Mouse (Mus musculus): ENCODE measurements around the gene Hist1h4h. TPM values are rescaled to one million over a fixed set of nuclear protein-coding genes. Genes with fewer than 3 reads are reported as not detected.

The Hist1h4h gene
- 474 and 516 TPM in 2 replicates for total RNA-seq (2021)
- long read RNA-seq, transcript Hist1h4h-201 (1 exons, 470 nt): major isoform, 12 of 12 reads
- long read RNA-seq, partial matches to known transcripts: 0 of 12 reads
- long read RNA-seq, other reads (novel, unspliced or antisense): 0 of 12 reads

DNA sequence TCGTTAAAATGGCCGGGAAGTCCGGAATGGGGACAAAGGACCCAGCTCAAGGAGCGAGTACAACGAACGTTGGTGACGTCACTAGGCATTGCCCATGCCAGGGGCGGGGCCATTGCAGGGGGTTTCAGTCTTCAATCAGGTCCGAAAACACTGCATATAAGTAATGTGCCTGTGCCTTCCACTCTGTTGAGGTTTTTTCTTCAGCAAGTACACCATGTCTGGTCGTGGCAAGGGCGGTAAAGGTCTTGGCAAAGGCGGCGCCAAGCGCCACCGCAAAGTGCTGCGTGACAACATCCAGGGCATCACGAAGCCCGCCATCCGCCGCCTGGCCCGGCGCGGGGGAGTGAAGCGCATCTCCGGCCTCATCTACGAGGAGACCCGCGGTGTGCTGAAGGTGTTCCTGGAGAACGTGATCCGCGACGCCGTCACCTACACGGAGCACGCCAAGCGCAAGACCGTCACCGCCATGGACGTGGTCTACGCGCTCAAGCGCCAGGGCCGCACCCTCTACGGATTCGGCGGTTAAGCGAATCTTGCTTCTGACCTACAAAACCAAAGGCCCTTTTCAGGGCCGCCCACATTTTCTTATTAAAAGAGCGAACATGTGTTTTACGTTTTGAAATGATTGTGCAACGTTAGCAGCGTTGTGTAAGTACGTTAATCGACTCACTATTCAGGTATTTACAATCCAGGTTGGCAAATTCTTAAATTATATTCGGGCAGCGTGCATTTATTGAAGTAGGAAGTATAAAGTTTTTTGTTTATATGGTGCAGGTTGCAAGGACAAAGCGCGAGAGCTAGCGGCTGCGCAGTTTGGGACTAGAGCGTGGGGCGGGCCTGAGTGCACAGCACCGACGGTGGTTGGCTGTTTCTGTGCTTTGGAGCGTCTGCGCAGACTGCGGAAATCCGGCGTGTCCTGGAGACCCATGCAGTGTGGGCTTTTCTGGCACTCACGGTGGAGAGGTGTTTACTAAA lies at the start of gene Hist1h4h:
Hist1h4h (plus strand) TSS at position 150 of the 975 bp plus-strand sequence.
- peak; percentile 90 for DNase-seq

DNA sequence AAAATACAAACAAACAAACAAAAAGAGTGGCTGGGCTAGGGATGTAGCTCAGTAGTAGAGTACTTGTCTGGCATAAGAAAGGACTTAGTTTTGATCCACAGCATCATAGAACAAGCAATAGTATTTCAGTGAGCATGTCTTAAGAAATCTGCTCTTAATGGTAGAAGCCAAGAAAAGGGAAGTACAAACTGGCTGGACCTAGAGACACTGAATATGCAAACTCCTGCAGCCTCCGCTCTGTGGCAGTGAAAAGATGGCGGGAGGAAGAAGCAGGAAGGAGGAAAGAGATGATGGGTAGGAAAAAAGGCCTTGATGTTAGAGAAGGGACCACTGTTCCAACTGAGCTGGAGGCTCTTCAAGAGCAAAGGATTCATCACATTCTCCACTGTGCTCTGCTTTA lies 47.7 kb upstream of the Hist1h4h start:
- no peak for DNase-seq

DNA sequence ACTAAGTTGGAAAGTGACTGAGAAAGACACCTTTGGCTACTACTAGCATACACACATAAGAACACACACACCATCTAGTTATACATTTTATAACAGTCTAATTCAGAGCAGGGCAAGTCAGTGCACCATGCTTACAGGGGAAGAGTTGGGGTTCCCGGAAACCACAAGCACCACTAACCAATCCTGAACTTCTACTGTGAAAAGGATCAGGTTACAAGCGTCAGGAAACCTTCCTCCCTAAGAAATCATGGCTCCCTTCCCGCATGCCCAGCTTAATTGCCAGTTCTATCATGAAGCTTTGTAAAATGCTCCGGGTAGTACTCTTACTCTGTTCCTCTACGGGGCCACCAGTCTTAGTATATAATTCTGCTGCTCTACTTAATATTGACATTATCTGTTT lies 45.6 kb upstream of the Hist1h4h start:
- DNase-seq: no peak

DNA sequence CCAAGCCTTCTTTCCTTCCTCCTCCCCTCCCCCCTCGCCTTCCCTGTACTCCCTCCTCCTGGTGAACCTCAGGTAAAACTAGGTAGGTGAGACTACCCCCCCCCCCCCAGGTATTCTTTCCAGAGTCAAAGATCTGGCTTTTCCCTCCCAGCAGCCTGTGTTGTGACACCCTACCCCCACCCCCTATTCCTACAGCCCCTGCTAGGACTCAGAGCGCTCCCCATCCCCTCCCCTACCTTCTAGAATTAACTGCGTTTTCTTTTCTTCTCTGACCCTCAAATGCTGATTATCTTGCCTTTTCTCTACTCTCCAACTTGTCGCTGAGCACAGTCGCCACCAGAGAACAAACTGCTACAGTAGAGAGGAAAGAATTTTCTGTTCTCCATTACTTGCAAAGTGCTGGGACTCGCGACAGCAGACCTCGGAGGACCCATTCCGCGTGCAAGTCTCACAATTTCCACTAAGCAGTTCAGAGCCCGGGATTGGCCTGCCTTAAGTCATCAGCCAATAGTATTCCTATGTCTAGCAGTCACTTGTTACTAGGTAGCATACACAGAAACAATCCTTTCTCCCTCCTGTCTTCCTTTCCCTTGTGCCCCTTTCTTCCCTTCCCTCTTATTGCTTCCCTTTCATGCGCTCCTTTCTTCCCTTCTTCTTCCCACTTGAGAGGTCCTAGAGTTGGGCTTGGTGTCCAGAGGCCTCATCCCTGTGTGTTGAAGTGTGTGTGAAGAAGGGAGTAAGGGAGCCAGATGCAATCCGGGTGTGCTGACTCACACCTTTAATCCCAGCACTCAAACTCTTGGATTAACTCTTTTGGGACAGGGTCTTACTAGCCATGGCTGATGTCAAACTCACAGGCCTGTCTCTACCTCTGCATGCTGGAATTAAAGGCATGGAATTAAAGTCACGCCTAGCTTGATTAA lies 42.2 kb upstream of the Hist1h4h start, which contains the start of gene Btn2a2:
Btn2a2 (minus strand) TSS at position 458 of the 923 bp plus-strand sequence.
- DNase-seq: peak; percentile 47

DNA sequence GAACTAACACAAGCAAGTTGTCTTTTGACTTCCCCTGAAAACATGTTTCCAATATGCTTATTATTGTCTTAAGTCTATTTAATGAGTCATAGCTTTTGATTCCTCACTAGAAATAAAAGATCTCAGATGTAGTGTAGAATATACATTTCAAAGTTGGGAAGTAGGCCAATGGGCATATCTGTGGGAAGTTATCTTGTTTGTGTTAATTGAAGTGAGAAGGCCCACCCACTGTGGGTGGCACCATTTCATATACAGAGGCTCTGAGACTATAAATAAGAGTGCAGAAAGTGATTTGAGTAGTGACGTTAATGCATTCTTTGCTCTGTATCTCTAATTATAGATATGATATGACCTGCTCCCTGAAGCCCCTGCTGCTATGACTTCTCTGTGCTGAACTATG lies 40.0 kb upstream of the Hist1h4h start:
- no peak for DNase-seq

DNA sequence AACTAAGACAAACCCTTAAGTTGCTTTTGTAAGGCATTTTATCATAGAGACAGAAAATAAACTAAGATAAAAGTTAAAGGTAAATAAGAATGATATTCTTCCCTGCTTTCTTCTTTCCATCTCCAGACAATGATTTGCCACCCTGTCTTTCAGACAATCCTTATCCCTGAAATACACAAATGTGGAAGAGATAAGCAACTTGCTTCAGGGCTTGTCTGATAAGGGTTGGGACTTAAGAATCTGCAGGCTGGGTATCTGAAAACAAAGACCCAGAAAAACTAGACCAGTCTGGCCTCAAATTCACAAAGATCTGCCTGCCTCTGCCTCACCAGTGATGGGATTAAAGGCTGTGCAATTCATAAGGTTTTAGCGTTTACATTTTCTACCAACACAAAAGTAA lies 39.6 kb upstream of the Hist1h4h start:
- no peak for DNase-seq

DNA sequence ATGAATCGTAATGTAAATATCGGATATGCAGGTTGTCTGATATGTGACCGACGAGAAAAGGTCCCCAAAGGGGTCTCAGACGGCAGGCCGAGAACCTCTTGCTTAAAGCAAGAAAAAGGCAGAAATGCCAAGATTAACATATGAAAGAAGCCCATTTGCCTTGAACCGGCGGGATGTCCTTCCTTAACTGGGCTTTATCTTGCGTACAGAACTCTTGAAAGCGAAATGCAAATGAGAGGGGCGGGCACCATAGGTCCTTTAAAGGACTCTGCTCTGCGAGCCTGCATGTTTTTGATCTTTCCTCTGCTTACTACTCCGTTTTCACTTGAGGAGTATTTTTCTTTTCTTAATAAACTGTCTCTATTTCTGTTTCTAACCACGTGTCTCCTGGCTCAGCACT lies 38.9 kb upstream of the Hist1h4h start:
- no peak for DNase-seq

DNA sequence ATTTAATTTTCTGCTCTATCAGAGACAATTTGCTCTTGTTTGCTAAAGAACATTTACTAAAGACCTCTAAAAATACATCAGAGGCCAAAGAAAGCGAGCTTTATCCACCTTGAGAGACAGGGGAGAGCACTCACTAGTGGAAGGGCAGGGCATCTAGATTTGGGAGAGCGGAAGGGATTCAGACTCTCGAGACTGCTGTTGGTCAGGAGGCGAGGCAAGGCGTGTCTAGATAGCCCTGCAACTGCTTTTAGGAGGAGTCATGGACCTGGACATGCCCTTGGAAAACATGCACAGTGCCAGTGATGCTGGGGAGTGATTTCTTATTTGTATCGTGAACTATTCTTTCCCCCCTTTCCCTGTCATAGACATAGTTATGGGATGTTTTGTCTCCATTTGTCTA lies 35.3 kb upstream of the Hist1h4h start:
- DNase-seq: no peak

DNA sequence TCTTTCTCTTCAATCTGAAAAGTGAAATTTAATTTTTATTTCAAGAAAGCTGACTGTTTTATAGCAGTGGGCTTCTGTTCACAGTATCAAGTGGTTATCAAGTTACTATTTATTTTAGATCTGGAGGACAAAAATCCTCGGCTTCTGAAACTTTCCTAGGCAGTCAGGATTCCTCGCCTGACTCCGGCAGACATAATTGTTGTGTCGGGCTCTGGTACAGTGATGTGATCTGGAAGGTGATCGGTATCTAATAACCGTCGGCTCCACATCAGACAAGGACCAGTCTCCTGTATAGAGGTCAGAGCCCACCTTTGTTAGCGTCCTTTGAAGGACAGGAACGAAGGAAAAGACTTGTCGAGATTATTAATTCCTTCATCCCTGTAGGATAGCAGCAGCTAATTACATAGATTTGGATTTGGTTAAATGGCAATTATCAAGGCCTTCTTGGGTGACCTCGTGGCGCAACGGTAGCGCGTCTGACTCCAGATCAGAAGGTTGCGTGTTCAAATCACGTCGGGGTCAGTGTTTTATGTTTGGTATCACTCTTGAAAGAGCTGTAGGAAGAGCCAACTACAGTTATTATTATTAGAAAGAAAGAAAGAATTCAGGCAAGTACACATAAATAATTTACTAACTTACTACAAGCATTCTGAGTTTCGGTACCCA lies 33.1 kb upstream of the Hist1h4h start:
- no peak for DNase-seq

DNA sequence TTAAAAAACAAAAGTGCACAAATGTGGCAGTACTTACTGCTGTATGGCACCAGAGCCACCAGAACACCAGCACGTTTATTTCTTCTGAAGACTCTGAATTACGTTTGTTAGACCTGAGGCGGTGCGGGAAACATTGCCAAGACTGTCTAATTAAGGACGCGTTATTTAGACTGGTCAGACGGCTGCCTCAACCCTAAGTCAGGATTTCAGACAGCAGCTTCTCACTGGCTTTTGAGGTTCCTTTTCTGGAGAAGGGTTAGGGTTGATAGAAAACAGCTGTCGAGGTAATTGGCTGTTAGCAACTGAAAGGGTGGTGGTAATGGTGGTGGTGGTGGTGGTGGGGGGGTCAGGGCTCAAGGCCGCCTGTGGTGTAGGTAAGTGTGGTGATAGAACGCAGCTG lies 32.2 kb upstream of the Hist1h4h start:
- DNase-seq: no peak

DNA sequence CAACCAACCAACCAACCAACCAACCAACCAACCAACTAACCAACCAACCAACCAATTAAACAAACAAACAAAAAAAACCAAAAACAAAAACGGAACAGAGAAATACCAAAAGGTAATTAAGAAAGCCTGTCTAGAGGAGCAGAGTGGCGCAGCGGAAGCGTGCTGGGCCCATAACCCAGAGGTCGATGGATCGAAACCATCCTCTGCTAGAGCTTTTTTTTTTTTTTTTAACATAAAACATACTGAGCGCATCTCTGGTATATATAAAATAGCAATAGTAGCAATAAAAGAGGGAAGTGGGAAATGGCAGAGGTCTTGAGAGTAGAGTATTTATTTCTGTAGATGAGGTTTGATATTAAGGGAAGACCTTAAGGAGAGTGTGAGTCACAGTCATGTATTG lies 30.9 kb upstream of the Hist1h4h start:
- DNase-seq: no peak

DNA sequence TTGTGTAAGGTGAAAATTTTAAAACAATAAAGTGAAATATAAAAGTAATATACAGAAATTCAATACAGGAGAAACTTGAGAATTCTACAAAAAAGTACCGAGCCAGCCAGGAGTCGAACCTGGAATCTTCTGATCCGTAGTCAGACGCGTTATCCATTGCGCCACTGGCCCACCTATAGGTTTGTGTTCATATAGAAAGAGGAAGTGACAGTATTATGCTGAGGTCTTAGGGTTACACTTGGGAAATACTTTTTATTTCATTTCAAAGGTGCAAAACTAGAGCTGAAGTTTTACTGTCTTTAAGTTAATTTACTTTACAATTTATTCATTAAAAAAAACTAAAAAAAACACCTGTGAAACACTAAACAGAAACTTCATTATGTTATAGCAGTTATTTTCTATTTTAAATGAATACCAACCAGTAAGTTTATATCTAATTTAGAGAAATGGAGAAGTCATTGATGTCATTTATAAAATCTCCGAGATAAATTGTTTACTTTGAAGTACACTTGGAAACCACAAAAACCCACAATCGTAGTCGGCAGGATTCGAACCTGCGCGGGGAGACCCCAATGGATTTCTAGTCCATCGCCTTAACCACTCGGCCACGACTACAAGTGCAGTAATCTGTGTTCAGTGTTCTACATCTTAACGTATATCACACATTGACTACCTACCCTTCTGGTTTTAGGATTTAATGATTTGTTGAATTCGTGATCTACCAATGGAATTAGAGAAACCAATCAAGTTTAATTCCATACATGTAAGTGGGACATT lies 30.2 kb upstream of the Hist1h4h start:
- peak; percentile 47 for DNase-seq

DNA sequence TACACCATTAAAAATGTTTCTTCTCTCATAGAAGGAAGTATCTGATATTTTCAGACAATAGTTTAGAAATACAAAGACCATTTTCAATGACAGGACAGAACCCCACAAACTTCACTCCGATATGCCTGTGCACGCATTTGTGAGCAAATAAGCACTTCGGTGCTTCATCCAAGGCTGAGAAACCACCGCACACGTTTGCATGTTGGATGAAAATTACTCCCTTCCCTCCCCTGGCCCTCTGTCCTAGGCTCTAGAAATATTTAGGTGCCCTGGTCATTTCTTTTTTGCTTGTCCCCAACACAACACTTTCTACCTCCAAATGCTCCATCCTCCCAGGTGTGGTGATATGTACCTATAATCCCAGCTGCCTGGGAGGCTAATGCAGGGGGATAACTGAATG lies 29.3 kb upstream of the Hist1h4h start:
- no peak for DNase-seq

DNA sequence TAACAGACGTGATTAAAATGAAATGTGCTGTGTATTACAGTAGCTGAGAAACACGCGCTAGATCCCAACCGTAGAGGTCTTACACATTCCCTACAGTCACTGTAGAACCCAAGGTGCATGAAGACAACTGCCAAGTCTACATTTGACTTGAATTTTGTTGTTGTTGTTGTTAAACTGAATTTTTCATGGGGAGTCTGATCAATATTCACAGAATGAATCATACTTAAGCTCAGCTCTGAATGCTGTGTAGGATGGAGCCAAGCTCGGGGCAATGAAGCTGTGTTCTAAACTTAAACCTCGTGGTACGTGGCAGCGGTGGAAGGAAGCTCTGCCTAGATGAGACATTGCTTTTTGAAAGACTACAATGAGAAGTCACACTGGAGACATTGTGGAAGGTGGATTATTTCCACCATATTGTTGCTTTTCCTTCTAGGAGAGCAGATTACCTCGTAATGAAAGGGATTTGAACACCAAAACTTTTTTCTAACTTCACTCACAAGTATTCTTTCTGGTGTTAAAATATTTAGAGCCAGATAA lies 28.8 kb upstream of the Hist1h4h start:
- no peak for DNase-seq

DNA sequence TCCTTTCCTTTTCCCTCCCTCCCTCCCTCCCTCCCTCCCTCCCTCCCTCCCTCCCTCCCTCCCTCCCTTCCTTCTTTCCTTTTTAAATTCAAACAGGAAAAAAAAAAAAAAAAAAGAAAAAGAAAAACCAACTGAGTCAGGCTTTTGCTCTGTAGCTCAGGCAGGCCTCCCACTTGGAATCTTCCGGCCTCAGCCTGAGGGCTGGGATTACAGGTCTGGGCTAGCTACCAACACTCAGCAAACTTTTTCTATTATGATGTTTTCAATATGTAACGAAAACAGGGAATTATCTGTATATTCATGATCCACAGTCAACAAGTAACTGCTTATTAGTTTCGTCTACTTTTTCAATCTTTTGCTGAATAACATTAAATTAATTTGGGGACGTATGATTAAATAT lies 27.9 kb upstream of the Hist1h4h start:
- no peak for DNase-seq

DNA sequence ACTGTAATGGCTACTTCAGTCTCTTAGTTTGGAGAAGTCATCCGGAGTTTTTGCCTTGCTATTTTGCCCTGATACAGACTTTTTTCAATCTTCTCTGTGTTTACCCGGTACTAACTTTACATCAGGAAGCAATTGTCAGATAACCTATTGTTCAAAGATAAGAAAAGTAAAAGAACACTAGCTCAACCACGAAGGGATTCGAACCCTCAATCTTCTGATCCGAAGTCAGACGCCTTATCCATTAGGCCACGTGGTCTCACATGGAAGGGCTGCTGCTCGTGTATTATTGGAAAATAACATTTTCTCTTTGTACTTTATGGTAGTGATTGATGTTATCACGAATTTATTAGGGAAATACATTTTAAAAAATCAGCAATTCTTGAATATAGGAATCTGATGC lies 27.1 kb upstream of the Hist1h4h start:
- DNase-seq: peak; percentile 15

DNA sequence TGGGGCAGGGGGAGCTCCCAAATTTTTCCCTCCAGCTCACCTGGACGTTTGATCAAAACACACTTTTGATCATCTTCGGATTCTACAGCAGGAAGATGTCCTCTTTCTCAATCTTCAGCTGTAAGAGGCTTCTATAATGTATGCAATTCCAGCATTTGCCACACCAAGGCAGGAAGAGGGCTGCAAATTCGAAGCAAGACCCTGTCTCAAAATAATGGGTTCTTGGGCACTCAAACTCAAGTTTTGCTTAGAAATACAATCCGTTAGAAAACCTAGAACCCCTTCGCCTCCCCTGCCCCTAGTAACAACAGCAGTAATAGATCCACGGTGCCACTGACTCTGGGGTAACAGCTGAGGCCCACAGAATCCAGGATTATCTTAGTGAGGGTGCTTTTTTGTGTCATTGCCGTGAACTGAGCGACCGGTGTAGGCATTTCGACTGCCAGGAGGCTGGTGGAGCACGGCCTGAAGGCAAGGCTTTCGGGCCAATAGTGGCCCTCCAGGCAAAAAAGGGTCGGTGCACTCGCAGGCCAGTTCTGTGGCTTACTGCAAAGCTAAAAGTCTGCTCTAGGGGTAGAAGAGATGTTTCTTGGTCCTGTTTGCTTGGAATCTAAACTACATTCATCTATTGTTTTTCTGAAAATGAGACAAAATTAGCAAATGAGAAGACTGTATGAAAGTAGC lies 25.0 kb upstream of the Hist1h4h start:
- DNase-seq: no peak

DNA sequence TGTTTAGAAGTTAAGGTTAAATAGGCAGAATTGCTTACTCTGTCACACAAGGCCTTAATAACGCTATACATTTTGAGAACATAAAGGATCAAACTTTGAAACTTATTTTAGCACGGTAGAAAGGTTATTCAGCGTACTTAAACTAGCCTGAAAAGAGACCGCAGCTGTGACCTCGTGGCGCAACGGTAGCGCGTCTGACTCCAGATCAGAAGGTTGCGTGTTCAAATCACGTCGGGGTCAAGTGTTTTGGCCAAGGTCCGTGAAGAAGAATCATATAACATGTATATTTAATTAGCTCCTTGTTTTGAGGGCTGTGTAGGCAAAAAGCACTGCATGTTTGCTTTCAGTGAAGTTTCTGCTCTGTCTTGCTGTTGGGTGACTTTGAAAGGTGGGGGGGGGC lies 24.5 kb upstream of the Hist1h4h start:
- peak; percentile 51 for DNase-seq

DNA sequence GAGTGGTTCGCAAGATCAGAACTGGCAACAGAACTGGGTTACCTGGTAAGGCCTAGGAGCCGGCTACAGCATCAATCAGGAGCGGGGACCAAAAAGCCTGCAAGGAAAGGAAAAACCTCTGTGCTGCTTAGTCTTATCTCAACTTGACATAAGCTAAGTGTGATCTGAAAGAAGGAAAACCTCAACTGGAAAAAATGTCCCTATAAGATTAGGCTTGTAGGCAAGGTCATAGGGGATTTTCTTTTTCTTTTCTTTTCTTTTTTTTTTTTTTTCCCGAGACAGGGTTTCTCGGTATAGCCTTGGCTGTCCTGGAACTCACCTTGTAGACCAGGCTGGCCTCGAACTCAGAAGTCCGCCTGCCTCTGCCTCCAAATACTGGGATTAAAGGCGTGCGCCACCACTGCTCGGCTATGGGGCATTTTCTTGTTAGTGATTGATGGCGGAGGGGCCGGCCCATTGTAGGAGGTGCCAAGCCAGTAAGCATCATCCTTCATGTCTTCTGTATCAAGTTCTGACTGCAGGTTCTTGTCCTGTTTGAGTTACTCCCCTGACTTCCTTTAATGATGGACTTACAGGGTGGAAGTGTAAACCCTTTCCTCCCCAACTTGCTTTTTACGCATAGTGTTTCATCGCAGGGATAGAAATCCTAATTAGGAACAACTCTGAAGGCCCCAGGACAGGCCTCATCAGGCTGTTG lies 23.9 kb upstream of the Hist1h4h start:
- no peak for DNase-seq

DNA sequence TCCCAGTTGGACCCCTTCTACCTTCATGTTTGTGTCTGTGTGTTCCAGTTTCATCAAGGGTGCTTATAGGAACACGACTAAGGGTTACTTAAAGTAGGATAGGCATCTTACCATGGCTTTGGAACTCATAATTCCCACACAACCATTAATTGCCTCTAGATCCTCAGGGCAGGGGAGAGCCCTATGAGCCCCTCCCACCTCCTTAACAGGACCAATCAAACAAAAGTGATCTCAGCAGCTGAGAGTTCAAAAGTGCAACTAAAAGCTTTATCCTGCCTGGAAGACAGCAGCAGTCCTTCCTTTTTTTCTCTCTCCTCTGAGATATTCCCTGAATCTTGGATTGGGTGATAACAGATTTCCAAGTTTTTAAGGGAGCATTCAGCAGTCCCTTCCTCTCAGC lies 20.7 kb upstream of the Hist1h4h start:
- DNase-seq: no peak

All from adrenal gland, postnatal 25 days (tissue).